ENCODE assay signal across 17 mouse cellular contexts in the genomic region with DNA sequence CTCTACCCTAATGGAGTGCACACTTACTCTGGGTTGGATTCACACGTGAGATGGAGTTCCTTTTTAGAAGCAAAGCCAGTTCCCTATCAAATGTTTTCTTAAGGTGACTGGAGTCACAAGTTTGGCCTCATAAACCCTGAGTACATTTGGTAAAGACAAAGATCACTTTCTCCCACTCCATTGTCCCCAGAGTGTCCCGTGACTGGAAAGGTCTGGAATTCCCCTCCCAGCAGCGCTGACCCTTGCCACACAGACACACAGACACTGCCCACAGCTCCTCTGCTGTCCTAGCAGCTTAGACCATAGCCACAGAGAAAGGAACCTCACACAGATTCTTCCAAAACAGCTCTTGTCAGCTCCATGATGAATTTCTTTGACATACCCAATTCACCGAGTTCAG. TPM values are rescaled to one million over a fixed set of nuclear protein-coding genes. Genes with fewer than 3 reads are reported as not detected.
DNase-seq lines count a peak whose midpoint lies in the region; TF ChIP-seq lines count a peak whose summit lies in the region.
"Had no signal": no experiment of that assay in that cellular context is flagged by ENCODE, and none has a peak within 500 bp of the region (broad histone marks: within the 10 kb centered on the region; RNA-seq: fewer than 3 reads in every experiment).

No protein-coding gene starts in this region.

- peak overlapping the region; percentile 44 for H3K27ac ChIP-seq in liver, adult 2 months (replicated peaks; ENCODE audit: insufficient read depth, low read depth, low read length)
- H3K27ac ChIP-seq: embryonic facial prominence, embryonic 15.5 days; hindbrain, postnatal 0 days; limb, embryonic 10.5 days; midbrain, embryonic 12.5 days had no signal

- H3K4me1 ChIP-seq in liver, adult 2 months (ENCODE audit: control insufficient read depth, insufficient read depth, low read length): peaks cover 41% of the 10 kb centered on the region
- peaks cover 8% of the 10 kb centered on the region for H3K4me1 ChIP-seq in lung, adult 2 months (ENCODE audit: control insufficient read depth, insufficient read depth, low read length)
- H3K4me1 ChIP-seq: embryonic facial prominence, embryonic 15.5 days; limb, embryonic 10.5 days had no signal

- peaks cover 32% of the 10 kb centered on the region for H3K36me3 ChIP-seq in liver, adult 2 months (ENCODE audit: control insufficient read depth, insufficient read depth, low read length)

- no peak for TF ChIP-seq POLR2A in liver, adult 2 months (IDR thresholded peaks at IDR 0.05; ENCODE audit: extremely low read depth, insufficient read depth, low read length)
- TF ChIP-seq POLR2A in lung, adult 2 months (IDR thresholded peaks at IDR 0.05; ENCODE audit: borderline replicate concordance, extremely low read depth, low read depth, low read length): no peak

- no peak for TF ChIP-seq CTCF in liver, adult 2 months (IDR thresholded peaks at IDR 0.05; ENCODE audit: low read depth, low read length)
- TF ChIP-seq CTCF in lung, adult 2 months (IDR thresholded peaks at IDR 0.05; ENCODE audit: insufficient read depth, low read length): no peak

- H3K27me3 ChIP-seq in liver, adult 2 months (ENCODE audit: control insufficient read depth, insufficient read depth, low read length): no peaks in the 10 kb centered on the region
- H3K27me3 ChIP-seq: embryonic facial prominence, embryonic 15.5 days; midbrain, embryonic 12.5 days had no signal

- H3K4me3 ChIP-seq in liver, adult 2 months (ENCODE audit: insufficient read depth, low read depth, low read length): no peak overlapping the region
- H3K4me3 ChIP-seq in lung, adult 2 months (replicated peaks; ENCODE audit: extremely low read depth, low read depth, low read length): no peak overlapping the region
- H3K4me3 ChIP-seq: embryonic facial prominence, embryonic 15.5 days; limb, embryonic 10.5 days; midbrain, embryonic 12.5 days had no signal

- no peak overlapping the region for H3K9ac ChIP-seq in liver, adult 2 months (ENCODE audit: low read depth, low read length)
- H3K9ac ChIP-seq: embryonic facial prominence, embryonic 15.5 days; lung, embryonic 14.5 days; midbrain, embryonic 12.5 days had no signal

- peaks cover 32% of the 10 kb centered on the region; the same call in 1 of the 2 replicates for H3K79me2 ChIP-seq in liver, adult 2 months (ENCODE audit: control insufficient read depth, insufficient read depth, low read length)

- 19% methylated on average over 4 of the region's 4 CpGs for WGBS in liver, adult 2 months
- 53% methylated on average over 4 of the region's 4 CpGs for WGBS in lung, adult 2 months

- DNase-seq in liver, adult 2 months (ENCODE audit: extremely low read depth, low read depth, low spot score): peak; percentile 76
- no peak for DNase-seq in liver
- peak; percentile 34 to 43 for DNase-seq in kidney, adult 8-10 months
- DNase-seq in kidney, postnatal 36 days: peak; percentile 63 to 66
- peak; percentile 81 for DNase-seq in yolk sac, embryonic 10.5 days (ENCODE audit: low spot score)
- no peak for DNase-seq in heart, postnatal 4 days
- no peak for DNase-seq in lung, adult 2 months
- DNase-seq: adrenal gland, postnatal 36 days; cerebellum, adult 9-11 months; gastrocnemius, postnatal 36 days; heart, postnatal 14 days; lung, embryonic 14.5 days; lung, postnatal 4 days had no signal

RNA-seq across cellular contexts. Expression of a gene that starts 14.9 kb away (rescaled TPM):
- 52.0 and 57.7 TPM in 2 replicates for total RNA-seq in liver, adult 2 months (2014; rRNA removed)
- 37.9 and 40.9 TPM in 2 replicates for polyA plus RNA-seq in liver, adult 2 months (2012; rRNA removed)
- total RNA-seq in heart, postnatal 4 days (2021): 10 to 100 TPM; 20.0 to 20.1 TPM
- polyA plus RNA-seq in lung, adult 2 months (2012; rRNA removed): 30.1 and 39.1 TPM in 2 replicates

RNA-seq across cellular contexts. Expression of a gene that starts 48.9 kb away (rescaled TPM):
- 69.1 and 78.1 TPM in 2 replicates for total RNA-seq in liver, adult 2 months (2014; rRNA removed)
- polyA plus RNA-seq in liver, adult 2 months (2012; rRNA removed): 10.7 and 16.9 TPM in 2 replicates
- total RNA-seq in heart, postnatal 4 days (2021): 10 to 100 TPM; 90.4 to 94.1 TPM
- polyA plus RNA-seq in lung, adult 2 months (2012; rRNA removed): 22.3 and 32.3 TPM in 2 replicates

Comparison
In these comparisons a context has a peak if more than half of its experiments do, and no peak if none do; other contexts are left out.
1. DNase-seq: peak in liver, adult 2 months (single experiment), kidney, adult 8-10 months (2 of 2), kidney, postnatal 36 days (2 of 2) and yolk sac, embryonic 10.5 days (single experiment); none in liver (single experiment), heart, postnatal 4 days (single experiment) and lung, adult 2 months (single experiment).